Mouse (Mus musculus) lung, postnatal 10 days (tissue): ENCODE results near the gene Stx3.

Source experiments
- DNase-seq: peaks from one replicate; pipeline ENCODE4 v3.0.0; 2021

Gene Stx3

DNA sequence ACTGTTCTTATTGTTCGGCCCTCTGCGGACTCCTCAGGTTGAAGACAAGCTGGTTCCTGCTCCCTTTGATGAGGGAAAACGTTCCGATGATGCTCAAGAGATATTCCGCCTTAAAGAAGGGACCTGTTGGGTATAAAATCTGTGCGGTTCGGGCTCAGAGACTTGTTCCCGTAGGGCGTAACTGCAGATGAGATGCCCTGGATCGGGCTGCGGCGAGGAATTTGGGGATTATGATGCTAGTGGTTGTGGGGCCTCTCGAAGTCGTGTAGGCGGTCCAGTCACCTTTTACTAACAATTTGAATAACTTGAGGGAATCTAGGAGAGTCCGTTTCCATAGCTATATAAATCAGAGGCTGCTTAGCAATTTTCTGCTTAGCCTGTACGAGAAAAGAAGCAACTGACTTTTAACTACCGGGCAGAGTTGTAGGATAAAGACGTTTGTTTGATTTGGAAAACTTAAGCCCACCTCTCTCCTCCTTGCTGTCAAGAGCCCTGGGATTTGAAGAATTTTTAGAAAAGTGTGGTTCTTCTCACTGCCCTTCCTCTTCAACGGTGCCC is at the start of gene Stx3:
Stx3 (minus strand) TSS at position 261 of the 558 bp plus-strand sequence.
- no peak for DNase-seq

DNA sequence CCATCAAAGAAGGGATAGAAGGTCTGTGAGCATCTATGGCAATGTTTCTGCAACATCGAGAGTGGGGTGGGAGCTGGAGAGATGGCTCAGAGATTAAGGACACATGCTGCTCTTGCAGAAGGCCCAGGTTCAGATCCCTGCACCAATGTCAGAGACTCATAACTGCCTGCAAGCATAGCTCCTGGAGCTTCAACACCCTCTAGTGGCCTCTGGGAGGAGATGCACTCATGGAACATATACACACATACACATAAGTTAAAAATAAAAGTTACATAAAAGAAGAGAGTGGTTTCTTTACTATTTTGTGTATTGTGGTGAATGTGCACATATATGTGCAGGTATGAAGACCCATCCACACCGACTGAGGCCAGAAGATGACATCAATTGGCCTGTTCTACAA is 48.6 kb upstream of the Stx3 start:
- DNase-seq: no peak

DNA sequence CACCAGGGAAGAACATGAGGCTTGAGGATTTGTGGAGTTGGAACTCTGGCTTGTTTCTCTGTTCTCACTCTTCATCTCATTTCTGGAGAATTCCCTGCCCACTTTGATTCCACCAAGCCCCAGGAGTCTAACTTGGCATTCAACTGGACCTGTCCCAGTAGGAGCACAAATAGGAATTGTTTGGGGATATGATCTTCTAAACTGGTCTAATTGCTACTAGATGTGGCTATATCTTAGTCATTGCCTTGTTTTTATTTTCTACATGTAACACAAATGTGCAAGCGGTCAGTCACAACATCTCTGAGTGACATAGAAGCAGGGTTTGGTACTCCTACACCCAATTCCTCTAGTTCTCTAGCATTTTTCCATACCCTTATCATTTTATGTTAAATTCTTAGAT is 41.8 kb upstream of the Stx3 start, which contains the start of gene Olfr1418:
Olfr1418 (minus strand) TSS at position 101 of the 400 bp plus-strand sequence.
- no peak for DNase-seq

DNA sequence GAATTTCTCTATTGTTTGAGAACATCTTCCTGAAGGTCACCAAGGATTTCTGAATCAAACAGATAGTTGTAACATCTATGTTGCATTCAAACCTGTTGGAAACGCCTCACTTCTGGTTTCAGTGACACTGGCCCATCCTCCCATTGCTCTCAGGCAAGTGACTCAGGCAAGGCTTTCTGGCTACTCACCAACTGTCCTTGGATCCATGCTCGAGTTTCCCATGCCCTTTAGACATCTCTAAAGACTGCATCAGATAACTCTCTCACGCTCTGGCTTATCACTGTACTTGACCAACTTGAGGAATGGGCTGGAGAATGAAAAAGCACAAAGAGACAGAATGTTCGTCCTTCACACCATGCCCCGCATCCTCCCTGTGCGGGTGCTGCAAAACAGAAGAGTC is 37.3 kb upstream of the Stx3 start:
- DNase-seq: no peak

DNA sequence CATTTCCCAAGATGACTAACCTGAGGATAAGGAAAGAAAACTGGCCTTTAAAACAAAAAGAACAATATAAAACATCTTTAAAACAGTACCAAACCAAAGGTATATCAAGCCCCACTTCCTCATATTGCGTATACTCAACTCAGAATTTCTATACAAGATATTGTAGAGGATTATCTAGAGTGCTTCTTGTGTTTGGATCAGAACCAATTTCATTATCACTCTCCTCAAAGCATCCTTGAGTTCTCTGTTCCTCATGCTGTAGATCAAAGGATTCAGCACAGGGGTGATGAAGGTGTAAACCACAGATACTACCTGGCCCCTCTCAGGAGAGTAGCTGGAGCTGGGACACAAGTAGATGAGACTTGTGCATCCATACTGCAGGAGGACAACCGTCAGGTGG is 35.6 kb upstream of the Stx3 start:
- no peak for DNase-seq

DNA sequence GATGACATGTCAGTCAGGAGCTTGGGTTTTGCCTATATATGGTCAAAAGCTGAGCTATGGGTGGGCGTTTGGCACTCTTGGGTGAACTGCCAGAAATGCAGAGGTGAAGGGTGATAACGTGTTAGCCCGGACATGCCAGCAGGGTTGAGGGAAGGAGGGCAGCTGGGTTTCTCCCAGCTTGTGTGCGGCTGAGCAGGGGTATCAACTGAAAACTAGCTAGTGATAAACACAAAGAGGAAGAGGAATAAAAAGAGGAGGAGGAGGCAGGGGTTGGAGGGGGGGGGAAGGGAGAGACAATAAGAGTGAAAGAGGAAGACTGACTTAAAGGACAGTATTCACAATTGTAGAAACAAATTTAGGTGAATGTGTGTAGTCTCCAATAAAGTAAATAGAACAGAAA is 33.4 kb upstream of the Stx3 start:
- DNase-seq: no peak

DNA sequence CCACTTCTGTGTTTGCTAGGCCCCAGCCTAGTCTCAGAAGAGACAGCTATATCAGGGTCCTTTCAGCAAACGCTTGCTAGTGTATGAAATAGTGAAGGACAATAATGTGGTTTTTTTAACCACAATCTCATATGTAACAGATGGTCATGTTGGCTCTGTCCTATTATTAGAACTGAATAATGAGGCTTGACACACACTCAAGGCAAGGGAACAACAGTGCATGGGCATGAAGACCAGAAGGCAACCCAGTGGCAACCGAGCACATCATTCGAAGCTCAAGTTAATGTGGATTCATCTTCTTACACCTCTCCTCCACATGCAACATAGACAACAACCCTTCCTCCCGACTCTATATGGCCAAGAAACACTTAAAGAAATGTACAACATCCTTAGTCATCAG is 27.1 kb upstream of the Stx3 start:
- no peak for DNase-seq

DNA sequence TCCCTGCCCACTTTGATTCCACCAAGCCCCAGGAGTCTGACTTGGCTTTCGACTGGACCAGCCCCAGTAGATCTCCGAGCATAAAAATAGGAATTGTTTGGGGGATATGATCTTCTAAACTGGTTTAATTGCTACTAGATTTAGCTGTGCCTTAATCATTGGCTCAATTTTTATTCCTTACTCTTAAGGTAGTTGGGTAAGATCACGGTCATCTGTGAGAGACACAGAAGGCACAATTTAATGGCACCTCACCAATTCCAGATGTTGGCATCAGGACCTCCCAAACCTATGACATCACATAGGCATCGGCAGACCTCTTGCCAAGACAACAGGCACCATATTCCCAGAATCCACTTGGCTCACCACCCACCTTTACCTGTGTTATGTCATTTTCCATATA is 19.9 kb upstream of the Stx3 start, which contains the start of gene Olfr1417:
Olfr1417 (minus strand) TSS at position 101 of the 400 bp plus-strand sequence.
- no peak for DNase-seq

DNA sequence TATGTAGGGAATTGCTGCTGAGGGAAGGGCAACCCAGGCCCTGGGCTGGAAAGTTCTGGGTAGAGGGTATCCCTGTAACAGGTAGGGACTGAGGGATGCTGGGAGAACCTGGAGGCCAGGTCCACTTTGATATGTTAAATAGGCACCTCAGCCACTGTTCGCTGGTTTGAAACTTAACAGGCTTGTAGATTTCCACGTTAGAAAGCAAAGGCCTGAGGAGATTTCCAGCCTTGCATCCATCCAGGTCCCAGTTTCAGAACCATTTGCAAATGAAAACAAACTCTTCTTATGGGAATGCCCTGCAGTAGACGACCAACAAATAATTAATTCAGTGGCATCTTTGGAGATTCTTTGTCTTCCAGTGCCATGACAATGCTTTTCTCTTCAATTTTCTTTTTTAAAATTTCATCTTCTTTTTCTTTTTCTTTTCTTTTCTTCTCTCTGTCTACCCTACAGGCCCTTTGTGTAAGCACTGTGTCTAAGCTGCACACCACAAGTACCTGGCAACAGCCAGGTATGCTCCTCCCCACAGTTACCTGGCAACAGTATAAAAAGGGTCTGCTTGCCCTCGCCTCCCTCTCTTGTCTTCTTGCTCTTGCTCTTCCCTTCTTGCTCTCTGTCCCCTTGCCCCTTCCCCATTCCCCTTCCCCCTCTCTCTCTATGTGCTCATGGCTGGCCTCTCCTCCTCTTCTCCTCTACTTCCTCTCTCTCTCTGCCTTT is 4.3 kb upstream of the Stx3 start:
- no peak for DNase-seq

DNA sequence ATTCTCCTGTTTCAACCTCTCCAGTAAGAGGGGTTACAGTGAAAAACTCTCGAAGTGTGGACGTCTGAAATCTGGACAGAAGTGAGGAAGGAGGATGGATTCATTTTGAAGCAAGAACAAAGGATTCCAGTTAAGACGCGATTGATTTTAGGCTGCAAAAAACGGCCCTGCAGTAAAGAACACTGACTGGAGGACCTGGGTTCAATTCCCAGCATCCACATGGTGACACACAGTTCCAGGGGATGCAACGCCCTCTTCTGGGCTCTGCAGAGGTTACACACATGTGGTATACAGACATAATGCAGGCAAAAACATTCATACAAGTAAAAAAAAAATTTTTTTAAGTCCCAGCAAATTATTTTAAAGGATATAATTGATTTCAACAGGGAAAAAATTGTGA is 1.0 kb upstream of the Stx3 start:
- DNase-seq: no peak

DNA sequence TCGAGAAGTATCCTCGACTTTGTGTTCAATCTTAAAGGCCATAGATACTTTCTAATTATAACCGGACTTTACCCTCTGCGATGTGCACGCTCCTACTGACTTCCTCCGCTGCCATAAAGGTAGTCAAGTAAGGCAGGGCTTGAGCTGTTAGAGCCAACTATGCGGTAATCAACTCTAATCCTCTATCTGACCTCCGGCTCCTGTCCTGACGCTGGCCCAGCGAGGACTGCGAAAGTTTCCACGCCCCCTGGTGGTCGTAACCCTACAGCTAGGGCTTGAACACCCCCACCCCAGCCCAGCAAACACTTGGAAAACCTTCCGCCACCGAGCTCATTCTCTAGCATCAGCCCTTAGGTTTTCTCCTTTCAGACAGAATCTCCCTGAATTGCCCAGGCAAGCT is 597 bp upstream of the Stx3 start:
- DNase-seq: peak; percentile 93

DNA sequence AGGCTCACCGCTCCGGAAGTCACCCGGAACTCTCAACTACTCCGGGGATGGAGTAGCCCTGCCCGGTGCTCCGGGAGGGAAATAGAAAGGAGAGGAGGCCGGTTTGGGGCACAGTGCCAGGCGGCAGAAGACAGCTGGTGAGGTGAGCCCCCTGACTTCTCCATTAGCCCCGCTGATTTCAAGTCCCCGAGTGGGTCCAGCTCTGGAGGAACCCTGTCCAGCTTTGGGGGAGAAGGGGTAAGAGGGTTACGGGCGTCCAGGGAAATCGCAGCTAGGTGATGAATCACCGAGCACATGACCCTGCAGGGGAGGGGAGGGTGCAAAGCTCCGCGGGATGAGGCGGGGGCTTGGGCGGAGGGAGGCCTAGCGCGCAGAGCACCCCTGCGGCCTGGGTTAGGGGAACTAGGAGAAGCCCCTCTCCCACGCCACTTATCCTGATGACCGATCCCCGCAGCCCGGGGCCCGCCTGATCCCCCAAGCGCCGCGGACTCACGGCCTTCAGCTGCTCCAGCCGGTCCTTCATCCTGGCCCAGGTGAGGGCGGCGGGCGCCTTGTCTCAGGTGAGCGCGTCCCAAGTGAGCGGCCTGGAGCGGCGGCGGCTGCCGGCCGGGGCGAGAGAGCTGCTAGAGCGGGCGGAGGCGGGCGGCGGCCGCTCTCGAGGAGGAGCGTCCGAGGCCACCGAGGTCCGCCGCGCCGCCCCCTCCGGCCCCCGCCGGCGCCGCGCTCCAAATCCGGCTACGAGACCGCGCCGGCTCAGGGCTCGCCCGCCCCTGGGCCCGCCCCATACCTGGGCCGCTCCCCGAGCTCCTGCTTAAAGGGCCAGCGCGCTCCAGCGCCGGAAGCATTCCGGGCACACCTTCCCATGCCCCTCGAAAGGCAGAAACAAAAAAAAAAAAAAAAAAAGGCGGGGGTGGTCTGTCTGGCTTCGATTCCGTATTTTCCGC is 732 bp downstream of the Stx3 start:
- peak; percentile 71 for DNase-seq

DNA sequence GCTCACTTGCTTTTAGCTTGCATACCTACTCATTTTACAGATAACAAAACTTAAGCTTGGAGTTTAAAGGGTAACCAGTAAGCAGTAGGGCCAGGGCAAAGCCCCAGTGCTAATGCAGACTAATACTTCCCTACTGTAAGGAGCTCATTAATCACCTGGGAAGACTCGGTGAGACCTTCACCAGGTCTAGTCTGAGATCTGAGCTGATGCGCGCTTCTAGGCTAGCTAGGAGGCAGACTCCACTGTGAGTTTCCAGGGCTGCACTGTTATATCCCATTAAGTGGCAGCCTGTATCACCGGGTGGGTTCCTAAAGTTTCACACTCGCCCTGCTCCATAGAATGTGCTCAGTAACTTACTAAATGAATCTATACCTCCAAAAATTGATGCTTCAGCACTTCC is 1.6 kb downstream of the Stx3 start:
- DNase-seq: no peak

DNA sequence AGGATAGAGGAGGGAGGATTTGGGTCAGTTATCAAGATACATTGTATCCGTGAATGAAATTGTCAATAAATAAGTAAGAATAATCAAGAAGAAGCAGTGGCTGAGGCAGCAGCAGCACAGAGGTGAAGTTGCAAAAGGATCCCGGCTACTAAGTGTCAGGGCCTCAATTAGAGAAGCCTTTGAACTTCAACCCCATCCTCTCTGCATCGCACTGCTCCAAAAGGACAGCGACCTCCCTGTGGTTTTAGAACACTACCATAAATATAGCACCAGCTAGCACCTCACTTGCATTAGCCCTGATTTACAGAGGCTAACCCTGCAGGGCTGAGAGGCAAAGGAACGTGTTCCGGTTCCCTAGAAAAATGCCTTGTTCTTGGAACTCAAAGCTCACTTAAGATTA is 2.5 kb downstream of the Stx3 start:
- DNase-seq: no peak

DNA sequence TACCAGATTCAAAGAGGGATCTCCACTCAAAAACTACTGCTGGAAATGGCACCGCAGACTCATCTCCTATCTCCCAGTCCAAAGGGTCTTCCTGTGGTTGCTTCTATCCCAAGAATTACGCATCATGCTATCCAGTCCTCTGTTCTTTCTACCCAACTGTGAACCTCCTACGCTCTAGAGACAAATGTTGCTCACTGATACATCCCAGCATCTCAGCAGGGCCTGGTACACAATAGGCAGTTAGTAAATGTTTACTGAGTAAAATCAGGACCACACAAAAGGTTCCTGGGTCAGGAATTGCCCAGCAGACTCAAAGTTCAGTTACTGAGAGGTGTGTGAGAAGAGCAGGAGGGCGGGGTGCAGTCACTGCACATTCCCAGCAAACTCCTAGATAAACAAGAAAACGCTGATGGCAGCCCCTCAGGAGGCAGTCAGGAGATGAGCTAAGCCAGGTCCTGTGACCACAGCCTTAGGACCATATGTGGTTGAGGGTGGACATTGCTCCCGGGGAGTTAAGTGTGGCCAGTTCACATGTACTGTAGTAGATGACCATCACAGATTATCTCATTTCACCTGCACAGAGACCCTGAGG is 4.4 kb downstream of the Stx3 start:
- no peak for DNase-seq

DNA sequence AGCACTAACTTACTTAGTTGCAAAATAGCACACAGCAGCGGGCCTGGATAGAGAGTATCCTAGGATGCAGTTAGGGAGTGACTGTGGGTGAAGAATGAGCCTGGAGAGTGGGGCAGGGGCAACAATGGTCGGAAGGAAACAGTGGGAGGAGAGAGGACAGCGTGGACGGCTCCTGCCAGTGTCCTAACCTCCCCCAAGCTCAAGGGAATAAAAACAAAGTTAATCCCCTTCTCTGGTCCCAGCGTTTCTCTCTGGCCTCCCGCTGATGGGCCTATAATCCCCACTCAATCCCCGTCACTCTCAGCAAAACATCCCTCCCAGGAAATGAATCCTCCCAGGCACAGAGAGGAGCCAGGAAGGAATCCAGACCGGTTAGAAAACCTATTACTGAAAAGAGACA is 5.6 kb downstream of the Stx3 start:
- DNase-seq: peak; percentile 47

DNA sequence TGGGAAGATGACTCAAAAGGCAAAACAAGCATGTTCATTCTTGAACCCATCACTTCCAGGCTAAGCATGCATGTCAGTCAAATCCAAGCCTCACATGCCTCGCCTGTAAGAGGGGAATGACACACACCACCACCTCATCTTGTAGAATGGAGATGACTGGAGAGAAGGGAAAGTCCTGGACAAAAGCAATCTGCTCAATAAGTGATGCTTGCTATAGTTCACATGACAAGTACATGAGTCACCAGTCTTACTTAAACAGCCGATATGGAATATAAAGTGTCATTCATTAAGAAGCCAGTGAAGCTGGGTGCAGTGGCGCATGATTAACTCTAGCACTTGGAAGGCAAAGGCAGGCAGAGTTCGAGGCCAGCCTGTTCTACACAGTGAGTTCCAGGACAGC is 6.1 kb downstream of the Stx3 start:
- DNase-seq: no peak

DNA sequence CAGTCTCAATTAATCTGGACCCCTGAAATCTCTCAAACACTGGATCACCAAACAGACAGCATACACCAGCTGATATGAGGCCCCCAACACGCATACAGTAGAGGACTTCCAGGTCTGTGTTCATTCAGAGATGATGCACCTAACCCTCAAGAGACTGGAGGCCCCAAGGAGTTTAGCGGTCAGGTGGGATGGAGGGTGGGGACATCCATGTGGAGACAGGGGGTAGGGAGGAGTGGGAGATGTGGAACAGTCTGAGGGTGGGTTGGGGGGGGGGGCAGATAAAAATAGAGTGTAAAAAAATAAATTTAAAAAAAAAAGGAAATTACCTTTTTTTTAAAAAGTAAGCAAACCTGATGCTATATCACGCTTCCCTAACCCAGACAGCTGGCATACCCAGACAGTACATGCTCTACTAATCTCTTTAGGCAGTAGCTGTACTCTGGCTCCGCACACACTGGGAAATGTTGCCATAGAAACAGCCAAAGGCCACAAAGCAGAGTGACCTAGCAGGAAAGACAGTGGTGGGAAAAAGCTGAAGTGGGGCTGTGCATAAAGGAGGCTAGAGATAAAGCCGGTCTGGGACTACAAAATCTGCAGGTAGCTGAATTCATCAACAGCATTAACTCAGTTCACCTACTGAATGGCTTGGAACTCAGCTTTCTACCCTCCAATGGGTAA is 7.4 kb downstream of the Stx3 start:
- DNase-seq: no peak

DNA sequence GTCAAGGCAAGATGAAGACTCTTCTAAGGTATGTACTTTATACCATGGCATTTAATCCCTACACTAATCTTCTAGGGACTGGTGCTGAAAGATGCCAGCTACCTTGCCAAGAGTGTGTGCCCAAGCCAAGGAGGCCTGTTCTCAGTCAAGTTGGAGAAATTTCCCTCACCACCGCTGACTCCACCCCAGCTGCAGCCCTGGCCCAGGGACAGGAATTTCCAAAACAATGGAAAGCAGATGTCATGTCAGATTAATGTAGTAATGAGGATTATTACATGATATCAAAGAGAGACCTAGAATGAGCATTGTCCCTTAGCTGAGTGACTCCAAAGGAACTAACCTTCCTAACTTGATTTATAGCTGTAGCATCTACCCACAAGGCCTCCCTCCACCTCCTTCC is 8.3 kb downstream of the Stx3 start:
- DNase-seq: peak; percentile 69

DNA sequence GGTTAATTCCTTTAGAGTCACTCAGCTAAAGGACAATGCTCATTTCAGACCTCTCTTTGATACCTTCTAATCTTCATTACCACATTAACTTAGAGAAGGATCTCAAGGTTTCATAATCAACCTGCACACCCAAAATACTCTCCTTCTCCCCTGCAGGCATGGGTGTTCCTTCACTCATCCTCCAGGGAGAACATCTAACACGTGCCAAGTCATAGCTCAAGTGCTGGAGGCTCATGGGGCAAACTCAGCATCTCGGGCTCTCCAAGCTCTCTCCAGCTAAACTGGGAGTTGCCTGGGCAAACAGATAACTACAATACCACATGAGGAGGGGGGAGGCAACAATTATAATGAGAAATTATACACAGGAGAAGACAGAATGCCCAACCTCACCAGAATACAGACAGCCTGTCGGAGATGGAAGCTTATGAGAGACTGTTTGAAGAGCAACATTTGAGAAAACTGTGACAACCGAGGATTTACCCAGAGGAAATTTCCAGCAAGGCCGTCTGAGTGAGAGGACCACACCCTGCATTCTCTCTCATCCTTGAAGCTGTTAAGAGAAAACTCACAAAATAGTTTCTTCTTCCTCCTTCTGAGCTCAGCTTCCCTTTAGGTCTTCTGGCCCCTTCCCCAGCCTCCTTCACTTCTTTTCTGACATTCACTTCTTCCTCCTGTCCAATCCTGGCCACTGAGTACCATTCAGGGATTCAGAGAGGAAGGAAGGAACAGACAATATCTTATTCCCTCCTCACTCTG is 9.0 kb downstream of the Stx3 start:
- DNase-seq: no peak

DNA sequence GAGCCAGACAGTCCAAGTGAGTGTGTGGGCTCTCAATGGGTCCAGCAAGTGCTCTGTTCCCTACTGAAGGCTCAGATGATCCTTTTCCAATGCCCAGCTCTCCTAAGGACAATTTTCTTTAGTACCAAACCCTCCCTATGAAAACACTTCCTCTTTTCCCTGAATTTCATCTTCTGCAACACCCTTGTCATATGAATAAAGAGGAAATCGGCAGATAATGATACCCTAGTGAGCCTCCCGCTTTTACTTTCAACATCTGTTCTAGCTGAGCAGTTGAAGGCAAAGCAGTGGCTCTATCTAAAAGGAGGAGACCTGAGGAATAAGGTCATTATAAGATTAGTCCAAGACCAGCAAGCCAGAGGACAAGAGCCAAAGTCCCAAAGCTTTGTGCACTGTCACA is 10.8 kb downstream of the Stx3 start:
- DNase-seq: no peak

DNA sequence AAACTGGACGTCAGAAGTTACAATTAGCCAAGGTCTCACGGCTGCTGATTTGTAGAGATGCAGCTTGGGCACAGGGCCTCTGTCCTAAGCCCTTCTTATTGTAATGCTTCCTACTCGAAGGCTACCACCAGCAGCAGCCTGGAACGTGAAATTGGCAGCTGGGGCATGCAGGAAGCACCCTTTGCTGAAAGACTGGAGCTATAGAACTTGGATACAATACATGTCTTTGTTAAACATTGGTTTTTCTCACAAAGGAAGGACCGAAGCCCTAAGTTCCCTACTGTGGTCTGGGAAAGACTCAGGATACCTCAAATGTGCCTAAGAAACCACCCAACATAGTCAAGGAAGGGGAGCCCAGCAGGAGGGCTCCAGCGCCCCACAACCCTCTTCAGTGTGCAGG is 11.4 kb downstream of the Stx3 start:
- DNase-seq: no peak
